Mouse (Mus musculus): ENCODE results near the gene Ror1. TPM values are rescaled to one million over a fixed set of nuclear protein-coding genes. Genes with fewer than 3 reads are reported as not detected.

The Ror1 gene
- not detected for polyA plus RNA-seq (2017; shearing (Covaris generic))

DNA sequence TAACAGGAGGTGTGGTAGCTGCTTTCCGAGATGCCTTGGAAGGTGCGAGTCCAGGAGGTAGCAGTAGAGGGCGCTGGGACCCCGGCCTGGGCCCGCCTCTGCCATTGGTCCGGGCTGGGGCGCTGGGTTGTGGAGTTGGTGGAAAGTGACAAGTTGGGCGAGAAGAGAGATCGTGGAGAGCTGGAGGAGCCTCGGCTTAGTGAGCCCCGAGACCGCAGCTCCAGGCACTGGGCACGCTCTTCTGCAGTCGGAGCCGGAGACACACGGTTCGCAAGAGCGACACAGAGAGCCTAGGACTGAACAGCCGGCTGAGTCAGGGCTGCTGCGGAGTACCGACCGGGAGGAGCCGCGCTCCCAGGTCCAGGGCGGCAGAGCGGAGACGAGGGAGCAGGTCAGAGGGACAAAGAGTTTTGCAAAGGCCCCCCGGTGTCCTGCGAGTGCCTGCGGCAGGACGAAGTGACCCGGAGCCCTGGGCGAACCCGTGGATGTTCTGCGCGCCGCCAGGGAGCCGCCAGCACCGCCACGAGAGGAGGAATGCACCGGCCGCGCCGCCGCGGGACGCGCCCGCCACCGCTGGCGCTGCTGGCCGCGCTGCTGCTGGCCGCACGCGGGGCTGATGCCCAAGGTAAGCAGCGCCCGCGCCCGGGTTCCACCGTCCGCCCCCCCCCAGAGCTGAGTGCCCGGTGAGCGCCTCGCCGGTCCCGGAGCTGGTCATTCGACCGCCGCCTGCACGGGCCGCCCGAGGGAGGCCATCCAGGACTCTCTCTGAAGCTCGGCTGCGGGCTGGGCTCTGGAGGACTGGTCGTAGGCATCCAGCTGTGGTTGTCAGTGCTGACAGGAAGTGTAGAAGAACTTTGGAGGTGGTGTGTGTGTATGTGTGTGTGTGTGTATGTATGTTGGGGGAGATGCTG lies at the start of gene Ror1:
Gene Ror1 (plus strand): TSS at position 107 of the 911 bp plus-strand sequence.

GRCm38 (mm10) chr4:100478592-100479321 lies 383.2 kb downstream of the Ror1 start, which contains the start of gene Ube2u:
Ube2u (plus strand) TSS chr4:100478849.

Other genes with a start within 250 kb of the Ror1 start
- gene Pgm1, start 166.4 kb upstream of the Ror1 start, polyA plus RNA-seq (2017; shearing (Covaris generic)), result 10 to 100 TPM; 46.7 to 47.7 TPM
- gene Itgb3bp, start 166.0 kb upstream of the Ror1 start, polyA plus RNA-seq (2017; shearing (Covaris generic)), result 10 to 100 TPM; 17.0 to 23.0 TPM

Measured in activated CD4-positive, CD25-positive, alpha-beta regulatory T cell (primary cell).